Mouse (Mus musculus): ENCODE measurements around the gene Rfx5. TPM values are rescaled to one million over a fixed set of nuclear protein-coding genes. Genes with fewer than 3 reads are reported as not detected.
A peak's percentile ranks its signal among the peaks of the same experiment; 100 is the strongest.
"Not testable (repeated sequence)": the region's sequence is repeated elsewhere in the genome, so short reads cannot be mapped to it uniquely, and the experiment has no call there.

The Rfx5 gene
- total RNA-seq (2021) = 1 to 10 TPM; 4.4 to 6.5 TPM

DNA sequence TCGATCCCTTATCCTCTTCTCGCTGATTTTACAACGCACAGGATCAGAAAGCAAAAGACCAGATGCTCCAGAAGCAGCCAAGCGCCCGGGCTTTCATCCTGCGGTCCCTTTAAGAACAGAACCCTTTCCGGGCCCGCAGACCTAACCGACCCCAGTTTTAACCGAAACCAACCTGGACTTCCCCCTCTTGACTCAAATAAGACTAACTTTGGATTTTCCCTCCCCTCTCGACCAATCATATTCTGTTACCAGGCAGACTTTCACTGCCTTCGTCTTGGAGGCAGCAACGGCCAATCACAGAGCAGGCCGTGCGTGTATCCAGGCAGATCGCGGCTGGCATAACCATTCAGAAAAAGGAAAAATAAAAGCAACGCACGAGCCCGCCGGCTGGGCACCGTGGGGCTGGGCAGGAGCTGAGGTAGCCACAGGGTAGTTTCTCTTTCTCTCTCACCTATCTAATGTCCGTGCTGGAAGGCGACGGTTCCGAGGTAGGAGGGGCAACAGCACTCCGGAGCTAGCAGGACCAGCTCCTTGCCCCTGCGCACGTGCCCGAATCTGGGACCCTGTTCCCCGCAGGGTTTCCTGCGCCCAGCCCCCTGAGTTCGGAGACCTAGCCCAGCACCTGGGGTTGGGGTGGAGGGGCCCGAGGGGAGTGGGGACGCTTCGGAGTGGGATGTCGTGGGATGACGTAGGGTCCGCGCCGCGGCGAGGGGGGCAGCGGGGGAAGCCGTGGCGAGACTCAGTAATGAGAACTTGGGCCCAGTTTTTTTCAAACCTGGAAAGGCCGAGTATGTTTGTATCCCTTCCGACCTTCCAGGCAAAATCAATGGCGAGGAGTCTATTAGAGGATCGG lies at the start of gene Rfx5:
Rfx5 (plus strand) TSS at position 312 of the 853 bp plus-strand sequence.
- intact Hi-C loops (cut with DNase I) = loop anchor here (1.0 kb wide), 1 partner anchor 20 kb away; the partner anchor contains the start of gene Pi4kb
- peak; percentile 86 to 88 for DNase-seq

DNA sequence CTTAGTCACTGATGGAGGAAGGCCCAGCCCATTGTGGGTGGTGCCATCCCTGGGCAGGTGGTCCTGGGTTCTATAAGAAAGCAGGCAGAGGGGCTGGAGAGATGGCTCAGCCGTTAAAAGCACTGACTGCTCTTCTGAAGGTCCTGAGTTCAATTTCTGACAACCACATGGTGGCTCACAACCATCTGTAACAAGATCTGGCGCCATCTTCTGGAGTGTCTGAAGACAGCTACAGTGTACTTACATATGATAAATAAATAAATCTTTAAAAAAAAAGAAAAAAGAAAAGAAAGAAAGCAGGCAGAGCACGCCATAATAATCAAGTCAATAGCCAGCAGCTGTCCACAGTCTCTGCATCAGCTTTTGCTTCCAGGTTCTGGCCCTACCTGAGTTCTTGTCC lies 49.1 kb upstream of the Rfx5 start:
- intact Hi-C loops (cut with DNase I); DNase-seq: not testable (repeated sequence)

DNA sequence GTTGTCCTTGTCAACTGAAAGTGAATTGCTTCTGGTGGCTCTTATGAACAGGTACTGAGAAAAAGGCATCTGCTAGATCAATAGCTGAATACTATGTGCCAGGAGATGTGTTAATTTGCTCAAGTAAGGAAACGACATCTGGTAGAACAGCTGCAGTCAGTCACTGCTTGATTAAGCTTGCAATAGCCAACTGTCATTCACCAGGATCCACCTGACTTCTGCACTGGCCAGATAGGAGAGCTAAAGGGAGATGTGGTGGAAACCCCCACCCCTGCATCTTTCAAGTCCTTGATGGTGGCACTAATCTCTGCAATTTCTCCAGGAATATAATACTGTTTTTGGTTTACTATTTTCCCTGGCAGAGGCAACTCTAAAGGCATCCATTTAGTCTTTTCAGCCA lies 47.4 kb upstream of the Rfx5 start:
- intact Hi-C loops (cut with DNase I) = no loop called here
- DNase-seq = no peak

DNA sequence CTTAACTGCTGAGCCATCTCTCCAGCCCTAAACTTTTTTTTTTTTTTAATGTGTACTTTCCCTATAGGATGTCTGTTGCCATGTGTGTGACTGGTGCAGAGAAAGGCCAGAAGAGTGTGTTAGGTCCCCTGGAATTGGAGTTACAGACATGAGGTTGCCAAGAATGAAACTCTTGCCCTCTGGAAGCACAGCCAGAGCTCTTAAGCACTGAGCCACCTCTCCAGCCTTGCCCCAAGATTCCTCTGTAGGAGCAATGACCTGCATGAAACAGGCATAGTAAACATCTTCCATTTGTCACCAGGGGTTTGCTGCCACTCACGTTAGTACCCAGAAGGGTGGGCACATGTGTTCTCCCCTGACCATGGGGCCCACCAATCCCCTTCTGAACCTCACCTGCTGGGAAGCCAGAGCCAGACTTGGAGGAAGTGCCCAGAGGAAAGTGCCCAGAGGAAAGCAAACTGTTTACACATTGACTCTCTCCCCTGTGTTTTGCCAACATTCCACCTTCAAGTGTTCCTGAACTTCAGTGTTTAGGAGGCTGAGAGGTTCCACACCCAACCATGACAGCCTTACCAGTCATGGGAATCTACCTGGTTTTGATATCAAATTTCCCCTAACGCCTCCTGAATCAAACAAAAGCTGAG lies 42.7 kb upstream of the Rfx5 start:
- no peak for DNase-seq
- intact Hi-C loops (cut with DNase I) = no loop called here

DNA sequence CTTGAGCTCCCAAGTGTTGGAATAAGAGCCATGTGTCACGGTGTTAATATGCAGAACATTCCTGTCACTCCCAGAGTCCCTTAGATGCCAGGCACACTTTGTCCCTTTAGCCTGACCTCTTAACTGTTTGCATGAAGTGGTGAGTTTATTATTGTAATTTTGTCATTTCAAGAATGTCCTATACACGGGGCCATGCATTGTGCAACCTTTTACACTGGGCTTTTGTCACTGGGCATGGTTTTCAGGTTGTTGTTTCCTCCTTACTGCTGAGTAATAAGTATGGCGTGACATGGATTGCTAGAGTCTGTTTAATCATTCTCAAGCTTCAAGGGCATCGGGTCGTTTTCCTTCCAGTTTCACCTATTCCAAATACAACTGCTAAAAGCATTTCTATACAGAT lies 40.1 kb upstream of the Rfx5 start:
- no peak for DNase-seq
- intact Hi-C loops (cut with DNase I) = no loop called here

DNA sequence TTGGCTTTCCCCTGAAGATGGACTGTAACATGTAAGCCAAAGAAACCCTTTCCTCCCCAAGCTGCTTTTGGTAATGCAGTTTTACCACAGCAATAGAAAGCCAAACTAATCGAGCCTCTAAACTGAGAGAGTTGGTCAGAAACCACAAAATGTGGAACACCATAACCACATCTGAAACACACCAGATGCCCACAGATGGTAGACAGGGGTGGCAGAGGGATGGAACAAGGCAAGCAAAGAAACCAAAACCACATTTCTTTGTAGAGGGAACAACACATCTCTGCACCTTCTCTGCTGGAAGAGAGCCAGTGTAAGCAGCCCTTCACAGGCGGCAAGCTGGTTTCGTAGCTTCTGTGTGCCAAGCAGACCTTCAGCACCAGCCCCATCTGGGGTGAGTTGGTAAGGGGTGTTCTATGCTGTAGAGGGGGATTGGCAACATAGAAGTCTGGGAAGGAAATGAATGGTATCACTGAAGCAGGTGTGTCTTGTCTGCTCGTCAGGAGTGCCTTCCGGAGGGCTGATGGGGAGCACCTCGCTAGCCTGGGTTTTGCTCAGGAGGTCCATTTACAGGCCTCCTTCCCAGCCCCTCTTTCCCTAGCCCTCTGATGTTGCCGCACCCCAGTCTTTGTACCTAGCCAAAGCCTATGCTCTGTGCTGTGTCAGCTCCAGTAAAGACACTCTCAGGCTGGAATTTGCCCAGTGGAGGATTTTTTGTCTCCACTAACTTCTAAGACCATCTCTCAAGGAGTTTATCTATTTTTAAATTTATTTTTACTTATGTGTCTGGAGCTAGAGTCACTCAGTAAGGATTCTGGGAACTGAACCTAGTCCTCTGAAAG lies 37.8 kb upstream of the Rfx5 start:
- DNase-seq = no peak
- intact Hi-C loops (cut with DNase I) = no loop called here

DNA sequence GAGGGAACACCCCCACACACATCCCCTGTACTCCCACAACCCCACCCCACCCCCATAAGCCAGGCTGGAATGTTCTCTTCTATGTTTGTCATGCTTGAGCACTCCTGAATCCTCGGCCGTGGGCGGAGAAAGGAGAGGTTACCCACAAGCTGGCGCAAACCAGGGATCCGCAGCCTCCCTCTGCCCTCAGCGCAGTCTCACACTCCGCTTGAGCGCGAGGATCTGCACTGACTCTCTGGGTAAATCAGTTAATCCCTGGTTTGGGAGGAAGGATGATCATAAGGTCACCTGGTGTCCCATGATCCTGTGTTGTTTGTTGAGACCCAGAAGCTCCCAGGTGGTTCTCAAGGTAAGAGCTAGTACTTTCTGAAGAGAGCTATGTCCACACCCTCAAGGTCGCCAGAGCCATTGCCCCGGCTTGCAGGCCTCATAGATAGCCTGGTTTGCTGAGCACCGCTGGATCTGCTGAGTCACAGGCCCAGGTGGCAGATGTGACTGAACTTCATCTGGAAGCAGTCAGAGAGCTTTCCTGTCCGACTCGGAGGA lies 36.0 kb upstream of the Rfx5 start:
- intact Hi-C loops (cut with DNase I) = no loop called here
- no peak for DNase-seq

DNA sequence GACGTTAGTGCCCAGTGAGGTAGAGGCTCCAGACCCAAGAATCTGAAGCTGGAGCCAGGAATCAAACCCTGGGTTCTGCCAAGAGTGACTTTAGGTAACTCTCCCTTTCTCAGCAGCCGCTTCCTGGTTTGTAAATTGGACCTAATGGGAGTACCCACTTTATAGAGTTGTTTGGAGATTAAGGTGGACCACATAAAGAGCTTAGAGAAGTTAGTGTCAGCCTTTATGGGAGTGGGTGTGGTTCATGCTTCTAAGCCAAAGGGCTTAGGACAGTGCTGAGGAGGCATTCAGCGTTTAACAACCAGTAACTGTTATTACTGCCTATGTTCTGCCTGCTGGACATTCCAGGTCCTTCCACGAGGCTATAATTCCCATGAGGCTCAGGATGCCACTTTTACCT lies 35.0 kb upstream of the Rfx5 start:
- no peak for DNase-seq
- intact Hi-C loops (cut with DNase I) = no loop called here

DNA sequence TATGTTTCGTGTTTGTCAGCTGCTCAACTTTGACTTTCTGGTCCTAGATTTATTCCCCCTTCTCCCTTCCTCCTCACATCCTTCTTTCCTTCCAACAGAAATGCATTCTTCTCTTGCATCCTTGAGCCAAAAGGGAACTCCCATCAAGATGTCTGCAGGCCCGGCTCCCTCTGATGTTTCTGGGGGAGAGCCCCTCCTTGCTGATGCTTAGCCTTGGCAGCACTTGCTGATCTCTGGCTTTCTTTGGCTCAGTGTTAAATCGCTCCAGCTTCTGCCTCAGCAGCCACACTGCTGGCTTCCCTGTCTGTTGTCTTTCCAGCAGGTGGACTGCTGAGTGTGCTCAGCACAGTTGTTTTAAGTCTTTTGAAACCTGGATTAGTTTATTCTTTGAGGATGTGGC lies 32.8 kb upstream of the Rfx5 start:
- no peak for DNase-seq

DNA sequence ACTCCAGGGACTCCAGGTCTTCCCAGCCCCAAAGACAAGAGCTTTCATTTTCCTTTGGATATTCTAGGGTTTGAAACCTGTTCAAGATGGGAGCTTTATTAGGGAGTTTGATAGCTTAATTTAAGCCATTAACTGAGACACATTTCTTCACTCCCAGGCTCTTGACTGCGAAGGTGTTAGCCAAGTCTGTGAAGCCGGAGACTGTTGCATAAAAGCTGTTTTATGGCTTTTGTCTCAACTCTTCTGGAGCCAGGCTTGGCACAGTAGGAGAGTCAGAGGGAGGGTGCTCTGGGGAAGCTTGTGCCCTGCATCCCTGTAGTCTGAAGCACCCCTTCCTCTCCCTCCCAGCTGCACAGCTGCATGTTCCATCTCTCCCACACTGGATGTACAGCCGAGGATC lies 31.5 kb upstream of the Rfx5 start:
- DNase-seq = no peak
- intact Hi-C loops (cut with DNase I) = no loop called here

More for the DNA sequence above, 32.8 kb upstream of the Rfx5 start:
- intact Hi-C loops (cut with DNase I) = no loop called here

DNA sequence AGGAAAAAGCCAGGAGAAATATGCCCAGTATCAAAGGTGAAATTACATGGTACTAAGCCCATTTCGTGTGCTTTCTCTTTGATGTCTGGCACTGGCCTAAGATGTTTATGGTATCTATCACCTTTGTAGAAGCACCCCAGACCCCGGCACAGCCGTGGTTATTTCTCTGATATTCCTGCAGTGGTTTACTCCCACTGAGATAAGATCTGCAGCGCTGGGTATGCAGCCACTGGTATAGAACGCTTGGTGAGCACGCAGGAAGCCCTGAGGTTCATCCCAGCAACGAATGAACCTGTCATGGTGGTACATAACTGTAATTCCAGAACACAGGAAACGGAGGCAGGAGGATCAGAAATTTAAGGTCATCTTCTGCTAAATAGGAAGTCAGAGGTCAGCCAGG lies 29.2 kb upstream of the Rfx5 start:
- intact Hi-C loops (cut with DNase I) = no loop called here
- DNase-seq = no peak

DNA sequence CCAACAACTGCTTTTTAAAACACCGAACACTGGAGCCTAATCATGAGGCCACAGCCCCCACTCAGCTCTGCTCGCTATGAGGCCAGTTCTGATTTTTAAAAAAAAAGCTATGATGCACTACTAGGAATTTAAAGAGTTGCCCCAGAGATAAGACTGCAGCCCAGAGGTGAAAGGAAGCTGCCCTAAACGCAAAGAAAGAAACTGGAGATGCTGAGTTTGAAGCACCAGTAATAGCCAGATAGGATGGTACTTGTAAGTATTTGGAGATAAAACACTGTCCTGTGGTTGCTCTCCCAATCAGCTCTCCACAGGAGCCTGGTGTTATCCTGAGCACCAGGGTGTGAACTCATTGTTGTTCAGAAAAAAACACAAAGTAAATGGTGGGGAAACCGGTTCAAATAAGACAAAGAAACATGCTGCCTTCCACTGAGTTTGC lies 27.6 kb upstream of the Rfx5 start:
- DNase-seq; intact Hi-C loops (cut with DNase I): not testable (repeated sequence)

DNA sequence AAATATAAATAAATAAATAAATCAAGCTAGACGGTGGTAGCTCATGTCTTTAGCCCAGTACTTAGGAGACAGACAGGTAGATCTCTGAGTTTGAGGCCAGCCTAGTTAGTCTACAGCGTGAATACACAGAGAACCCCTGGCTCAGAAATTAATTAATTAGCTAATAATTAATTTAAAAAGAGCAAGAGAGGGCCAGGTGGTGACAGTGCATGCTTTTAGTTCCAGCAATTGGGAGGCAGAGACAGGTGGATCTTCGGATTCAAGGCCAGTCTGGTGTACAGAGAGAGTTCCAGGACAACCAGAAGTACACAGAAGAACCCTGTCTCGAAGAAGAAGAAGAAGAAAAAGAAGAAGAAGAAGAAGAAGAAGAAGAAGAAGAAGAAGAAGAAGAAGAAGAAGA lies 24.9 kb upstream of the Rfx5 start:
- intact Hi-C loops (cut with DNase I) = not testable (repeated sequence)

DNA sequence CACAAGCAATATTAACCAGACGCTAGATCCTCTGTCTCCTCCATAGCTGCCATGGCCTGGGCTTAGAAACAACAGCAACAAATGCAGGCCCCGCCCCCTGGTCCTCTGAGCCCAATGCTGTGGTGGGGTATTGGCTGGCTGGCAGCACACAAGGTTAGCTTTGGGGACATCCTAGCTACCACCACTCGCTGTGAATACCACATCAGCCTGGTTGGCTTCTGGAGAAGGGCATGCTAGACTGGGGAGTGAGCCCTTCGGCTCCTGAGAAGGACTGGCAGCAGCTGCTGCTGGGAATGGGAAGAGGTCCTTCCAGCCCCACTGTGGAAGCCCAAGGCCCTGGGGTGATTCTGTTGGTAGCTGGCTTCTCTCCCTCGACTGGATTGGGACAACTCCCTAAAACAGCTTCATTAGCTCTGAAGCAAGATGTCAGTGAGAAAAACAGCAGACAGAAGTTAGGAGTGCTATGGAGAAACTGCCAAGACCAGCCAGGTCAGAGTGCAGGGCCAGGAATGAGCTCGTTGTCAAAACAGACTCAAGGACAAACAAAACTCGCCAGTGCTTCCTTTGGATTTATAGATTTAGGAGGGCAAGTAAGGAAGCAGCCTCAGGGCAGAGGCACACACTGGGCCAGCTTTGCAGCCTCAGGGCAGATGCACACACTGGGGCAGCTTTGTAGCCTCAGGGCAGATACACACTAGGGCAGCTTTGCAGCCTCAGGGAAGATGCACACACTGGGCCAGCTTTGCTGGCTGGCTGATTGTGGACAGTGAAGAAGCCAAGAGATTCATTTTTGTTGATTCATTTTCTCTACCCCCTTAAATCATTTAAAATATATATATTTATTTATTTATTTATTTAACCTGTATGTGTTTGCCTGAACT lies 23.2 kb upstream of the Rfx5 start:
- intact Hi-C loops (cut with DNase I) = loop anchor here (5.0 kb wide), 1 partner anchor 238 kb away; the partner anchor contains the start of gene Selenbp2
- peak; percentile 22 to 52 for DNase-seq

More for the DNA sequence above, 24.9 kb upstream of the Rfx5 start:
- DNase-seq = not testable (repeated sequence)

DNA sequence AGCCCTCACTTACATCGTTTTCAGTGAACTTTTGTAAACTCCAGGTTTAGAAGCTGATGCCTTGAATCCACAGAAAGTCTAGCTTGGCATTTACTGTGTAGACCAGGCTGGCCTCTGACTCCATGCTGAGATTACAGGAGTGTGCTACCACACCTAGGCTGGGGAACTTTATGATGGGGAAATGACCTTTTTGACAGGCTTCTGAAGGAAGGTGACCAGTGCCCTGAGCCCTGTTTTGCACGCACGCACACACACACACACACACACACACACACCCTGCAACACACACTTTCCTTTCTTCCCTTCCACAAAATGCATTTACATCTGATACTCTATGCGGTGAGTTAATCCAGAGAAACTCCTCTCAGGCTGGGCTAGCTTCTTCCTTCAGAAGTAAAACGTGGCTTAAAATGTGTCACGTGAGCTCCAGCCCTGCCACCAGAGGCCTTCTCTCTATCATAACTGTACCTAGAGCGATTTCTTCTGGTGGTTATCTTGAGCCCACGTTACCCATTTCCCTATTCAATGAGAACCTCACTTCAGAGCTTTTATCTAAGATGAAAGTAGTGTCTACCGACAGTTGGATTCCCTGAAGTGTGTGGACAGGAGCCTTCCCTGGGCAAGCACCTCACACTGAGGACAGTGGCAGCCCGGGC lies 22.3 kb upstream of the Rfx5 start:
- intact Hi-C loops (cut with DNase I) = loop anchor here (5.0 kb wide), 1 partner anchor 239 kb away; the partner anchor contains the start of gene Selenbp2
- DNase-seq = not testable (repeated sequence)

DNA sequence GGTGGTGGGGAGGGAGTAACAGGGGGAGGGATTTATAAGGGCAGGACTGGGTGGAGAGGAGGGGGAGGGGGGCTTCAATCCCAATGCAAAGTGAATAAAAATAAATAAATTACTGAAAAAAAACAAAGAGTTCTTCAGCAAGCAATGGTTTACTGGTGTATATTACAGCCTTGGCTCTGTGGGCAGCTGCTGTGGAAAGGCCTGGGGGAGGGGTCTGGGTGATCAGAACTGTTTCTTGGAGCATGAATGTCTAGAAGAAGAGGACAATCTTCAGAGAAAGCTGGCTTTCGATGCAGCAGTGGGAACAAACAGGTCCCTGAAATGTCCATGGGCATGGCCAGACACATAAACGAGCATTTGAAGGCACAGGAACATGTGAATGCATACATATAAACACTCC lies 21.6 kb upstream of the Rfx5 start:
- intact Hi-C loops (cut with DNase I) = loop anchor here (5.0 kb wide), 1 partner anchor 240 kb away; the partner anchor contains the start of gene Selenbp2

DNA sequence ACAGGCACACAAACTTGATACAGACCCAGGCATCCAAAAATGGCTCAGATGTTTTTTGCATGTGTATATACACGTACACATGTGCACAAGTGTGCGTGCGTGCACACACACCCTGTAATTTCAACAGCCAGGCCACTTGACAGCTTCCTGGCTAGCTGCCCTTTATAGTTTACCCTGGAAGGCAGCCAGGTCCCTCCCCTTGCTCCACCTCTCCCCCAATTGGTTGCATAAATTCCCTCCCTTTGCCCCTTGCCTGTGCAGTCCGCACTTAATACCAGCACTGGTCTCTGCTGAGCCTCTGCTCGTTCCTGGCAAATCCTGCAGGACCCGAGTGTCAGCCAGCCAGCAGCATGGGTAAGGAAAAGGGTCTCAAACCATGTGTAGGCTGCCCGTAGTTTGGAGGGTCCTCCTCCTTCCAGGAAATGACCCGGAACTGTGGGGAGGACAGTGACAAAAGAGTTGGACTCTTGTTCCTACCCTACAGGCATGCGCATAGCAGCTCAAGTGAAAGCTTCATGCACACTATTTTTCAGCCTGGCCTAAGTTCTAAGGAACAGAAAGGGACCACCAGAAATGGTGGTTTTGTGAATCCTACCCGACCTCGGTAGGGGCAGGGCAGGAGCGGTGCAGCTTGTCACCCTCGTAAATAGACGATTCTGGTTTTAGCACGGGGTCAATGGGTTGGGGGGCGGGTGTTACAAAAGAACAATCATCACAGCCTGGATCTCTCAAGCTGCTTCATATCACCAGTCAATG lies 20.9 kb upstream of the Rfx5 start, which contains the start of gene Selenbp1:
Selenbp1 (plus strand) TSS at position 248 of the 756 bp plus-strand sequence.
- intact Hi-C loops (cut with DNase I) = loop anchor here (5.0 kb wide), 1 partner anchor 241 kb away; the partner anchor contains the start of gene Selenbp2
- peak; percentile 89 to 95 for DNase-seq

More for the DNA sequence above, 21.6 kb upstream of the Rfx5 start:
- not testable (repeated sequence) for DNase-seq

DNA sequence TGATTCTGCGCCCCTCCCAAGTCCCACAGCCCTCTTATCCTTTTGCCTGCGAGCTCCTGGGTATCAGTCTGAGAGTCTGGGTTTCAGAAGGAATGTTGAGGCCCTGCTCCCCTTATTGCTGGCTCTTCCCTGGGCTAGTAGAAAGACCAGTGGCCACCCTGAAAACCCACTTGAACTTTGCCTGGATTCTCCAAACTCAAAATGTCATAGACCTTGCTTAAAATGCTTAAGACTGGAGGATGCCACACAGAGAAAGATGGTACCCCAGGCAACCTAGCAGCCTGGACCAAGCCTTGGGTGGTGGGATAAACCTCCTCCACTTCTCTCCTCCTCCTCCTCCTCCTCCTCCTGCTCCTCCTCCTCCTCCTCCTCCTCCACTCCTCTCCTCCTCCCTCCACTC lies 20.3 kb upstream of the Rfx5 start:
- DNase-seq = not testable (repeated sequence)
- intact Hi-C loops (cut with DNase I) = loop anchor here (5.0 kb wide), 1 partner anchor 241 kb away; the partner anchor contains the start of gene Selenbp2
